Mouse (Mus musculus) c-Kit-positive CD71-negative TER-119-negative erythroid progenitor cells, embryonic 14.5 days (primary cell): ENCODE results near the gene Igf2bp2.

Source experiments
- DNase-seq: peaks from one replicate; pipeline ENCODE4 v3.0.0-alpha.2; 2013; ENCODE audit warnings: low read depth

The Igf2bp2 gene

DNA sequence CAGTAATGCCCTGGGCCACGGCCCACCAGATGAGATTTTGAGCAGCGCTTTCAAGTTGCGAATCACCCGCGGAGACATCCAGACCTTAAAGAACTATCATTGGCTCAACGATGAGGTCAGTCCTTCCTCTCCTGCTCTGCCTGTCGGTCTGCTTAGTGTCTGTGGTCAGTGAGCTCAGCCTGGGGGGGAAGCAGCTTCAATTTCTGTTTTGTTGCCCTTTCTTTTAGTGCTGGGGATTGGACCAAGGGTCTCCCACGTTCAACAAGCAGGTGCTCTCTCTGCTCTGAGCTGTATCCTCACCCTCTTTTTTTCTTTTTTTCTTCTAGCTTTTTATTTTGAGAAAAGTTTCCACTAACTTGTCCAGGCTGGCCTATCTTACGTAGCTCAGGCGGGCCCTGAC lies 124.5 kb downstream of the Igf2bp2 start:
- DNase-seq = no peak

DNA sequence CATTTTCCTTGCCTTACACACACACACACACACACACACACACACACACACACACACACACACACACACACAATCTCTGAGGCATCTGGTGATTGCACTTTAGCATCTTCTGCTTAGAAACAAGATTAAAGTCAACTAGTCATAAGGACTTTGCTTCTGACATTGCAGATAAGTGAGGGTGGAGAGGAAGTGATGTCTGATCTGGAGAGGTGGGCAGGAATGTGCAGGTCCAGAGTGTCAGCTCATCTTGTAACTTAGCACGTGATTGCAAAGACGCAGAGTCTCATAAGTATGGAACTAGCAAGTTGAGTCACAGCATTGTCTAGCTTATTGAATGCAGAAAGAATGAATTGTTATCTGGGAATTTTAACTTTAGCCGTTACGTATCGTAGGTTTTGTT lies 135.6 kb downstream of the Igf2bp2 start:
- DNase-seq = no peak

DNA sequence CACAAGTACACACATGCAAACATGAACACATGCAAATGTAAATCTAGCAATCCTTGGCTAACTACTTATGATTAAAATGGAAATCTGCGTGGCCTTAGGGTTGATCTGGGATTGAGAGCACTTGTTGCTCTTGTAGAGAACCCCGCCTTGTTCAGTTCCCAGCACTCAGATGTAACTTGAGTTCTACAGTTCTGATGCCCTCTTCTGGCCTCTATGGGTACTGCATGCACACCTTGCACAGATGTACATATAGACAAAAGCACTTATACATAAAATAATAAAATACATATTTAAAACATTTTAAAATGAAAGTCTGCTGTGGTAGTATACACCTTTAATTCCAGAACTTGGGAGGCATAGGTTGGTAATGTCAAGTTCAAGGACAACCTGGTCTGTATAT lies 141.0 kb downstream of the Igf2bp2 start:
- DNase-seq = no peak

DNA sequence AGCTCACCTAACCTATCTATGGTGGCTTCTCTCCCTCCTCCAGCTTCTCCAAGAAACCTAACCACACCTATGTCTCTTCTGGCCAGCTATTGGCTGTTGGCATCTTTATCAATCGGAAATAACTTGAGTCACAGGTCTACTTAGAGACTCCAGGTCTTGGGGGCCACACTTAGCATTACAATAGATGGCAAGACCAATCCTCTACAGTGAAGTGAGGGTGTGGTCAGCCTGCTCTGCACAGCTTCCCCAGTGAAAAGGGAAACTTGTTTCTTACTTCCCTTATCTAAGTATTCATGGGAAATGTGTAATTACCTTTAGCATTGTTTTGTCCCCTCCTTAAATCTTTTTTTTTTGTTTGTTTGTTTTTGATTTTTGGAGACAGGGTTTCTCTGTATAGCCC lies 147.5 kb downstream of the Igf2bp2 start:
- no peak for DNase-seq

DNA sequence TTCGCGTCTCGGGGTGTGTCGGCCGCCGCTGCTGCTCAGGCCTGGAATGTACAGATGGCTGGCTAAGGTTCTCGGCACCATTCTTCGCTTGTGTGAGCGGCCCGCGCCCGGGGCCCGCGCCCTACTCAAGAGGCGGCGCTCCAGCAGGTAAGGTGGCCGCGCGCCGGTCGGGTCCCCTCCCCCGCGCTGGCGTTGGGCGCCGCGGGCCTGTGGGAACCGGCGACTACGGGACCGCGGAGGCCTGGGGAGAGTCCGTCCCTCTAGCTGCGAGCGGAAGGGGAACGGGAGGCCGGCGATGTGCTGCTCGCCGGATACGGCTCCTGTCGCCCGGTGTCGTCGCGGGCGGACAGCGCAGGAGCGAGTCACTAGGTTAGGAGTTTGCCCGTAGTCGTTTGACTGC lies 153.5 kb downstream of the Igf2bp2 start:
- DNase-seq = no peak

DNA sequence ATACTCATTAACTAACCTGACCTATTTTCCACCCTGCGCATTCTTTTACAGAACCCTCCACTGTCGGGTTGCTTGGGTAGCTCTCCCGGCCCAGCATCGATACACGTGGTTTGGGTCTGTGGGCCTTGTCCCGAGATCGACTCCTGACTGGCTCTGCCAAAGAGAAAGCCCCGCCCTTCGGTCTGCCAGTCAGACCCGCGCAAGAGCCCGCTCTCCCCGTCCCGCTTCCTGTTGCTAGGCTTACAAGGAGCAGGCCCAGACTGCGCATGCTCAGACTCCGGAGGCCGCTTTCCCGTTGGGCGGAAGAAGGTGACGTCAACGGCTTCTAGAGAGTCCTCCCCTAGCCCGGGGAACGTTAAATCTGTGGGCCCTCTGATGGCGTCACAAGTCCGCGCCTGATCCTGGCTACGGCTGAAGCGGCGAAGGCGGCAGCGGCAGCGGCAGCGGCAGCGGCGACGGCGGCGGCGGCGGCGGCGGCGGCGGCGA lies 154.0 kb downstream of the Igf2bp2 start, which contains the start of gene Senp2:
Senp2 (plus strand) TSS at position 386 of the 486 bp plus-strand sequence.
- DNase-seq = peak; percentile 100
